Mouse (Mus musculus): ENCODE data around the gene Poc5.

Poc5 gene

DNA sequence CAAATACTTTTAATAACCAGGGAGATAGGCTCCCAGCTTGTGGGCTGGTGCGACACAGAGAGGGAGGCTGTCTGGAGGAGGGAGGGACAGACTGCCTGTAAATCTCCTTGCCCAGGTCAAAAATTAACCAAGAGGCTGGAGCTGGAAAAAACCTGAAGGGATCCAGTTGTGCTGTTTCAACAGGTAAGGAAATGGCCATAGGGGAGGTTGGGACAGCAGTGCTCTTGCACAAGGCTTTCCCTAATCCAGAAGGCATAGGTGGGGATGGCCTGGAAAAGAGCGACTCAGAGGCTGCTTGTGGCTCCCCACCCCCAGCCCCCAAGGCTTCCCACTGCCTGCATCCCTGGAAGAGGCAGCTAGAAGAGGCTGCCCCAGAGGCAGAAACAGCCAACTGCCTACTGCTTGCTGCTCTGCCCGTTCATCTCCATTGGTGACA is 44.3 kb downstream of the Poc5 start:
- no peak for DNase-seq

DNA sequence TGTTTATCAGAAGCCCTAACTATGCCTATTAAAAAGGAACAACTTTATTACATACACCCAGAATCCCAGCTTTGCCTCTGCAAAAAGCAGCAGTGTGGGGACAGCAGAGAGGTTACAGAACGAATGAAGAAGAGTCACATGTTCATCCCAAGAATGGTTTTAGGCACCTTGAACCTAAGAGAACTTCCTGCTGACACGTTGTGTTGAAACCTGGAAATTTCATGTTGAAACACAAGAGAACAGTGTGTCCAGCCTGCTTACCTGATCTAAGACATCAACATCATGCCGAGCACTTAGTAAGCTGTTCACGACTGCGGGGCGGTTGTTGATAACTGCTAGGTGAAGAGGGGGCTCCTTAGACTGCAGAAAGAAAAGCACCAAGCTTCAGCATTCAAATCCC is 44.9 kb downstream of the Poc5 start:
- DNase-seq: no peak

DNA sequence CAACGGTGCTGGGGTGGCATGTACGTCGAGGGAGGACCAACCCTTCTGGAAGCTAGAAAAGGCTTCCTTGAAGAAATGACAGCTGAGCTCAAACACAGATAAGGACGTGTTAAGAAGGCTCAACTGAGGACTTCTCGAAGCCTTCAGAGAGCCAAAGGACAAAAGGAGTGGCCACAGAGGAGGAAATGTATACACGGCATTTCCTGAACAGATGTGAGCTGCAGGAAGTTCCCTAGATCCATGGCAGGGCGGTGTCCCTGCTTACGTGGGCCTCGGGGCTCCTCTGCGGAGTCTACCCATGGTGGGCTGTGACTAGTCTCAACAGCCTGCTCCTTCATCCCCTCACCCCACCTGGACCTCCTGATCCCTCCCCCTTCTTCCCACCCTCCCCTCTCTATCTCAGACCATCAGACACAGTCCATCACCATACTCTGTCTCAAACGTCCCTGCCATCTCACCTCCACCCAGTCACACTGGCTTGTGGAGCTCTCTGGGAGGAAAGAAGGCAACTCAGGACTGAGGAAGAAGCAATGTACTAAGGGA is 45.6 kb downstream of the Poc5 start:
- no peak for DNase-seq

DNA sequence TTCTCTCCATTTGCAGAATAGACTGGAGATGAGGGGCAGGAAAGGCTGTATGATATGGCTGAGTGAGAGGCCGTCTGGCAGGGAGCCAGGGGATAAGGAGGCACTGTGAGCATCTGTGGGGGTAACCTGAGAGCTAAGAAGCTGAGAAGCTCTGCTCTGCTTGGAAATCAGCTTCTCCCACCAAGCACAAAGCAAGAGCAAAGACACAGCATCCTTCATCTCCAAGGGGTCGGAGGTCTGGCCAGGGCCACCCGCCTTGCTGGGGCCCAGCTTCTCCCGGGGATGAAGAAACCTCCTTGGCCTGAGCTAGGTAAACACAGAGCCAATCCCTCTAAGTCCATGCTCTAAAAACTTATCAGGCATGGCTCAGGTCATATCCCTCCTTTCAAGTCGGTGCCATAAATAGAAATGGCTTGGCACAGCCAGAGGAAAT is 46.8 kb downstream of the Poc5 start:
- DNase-seq: peak in 1 of 2 experiments; percentile 27

DNA sequence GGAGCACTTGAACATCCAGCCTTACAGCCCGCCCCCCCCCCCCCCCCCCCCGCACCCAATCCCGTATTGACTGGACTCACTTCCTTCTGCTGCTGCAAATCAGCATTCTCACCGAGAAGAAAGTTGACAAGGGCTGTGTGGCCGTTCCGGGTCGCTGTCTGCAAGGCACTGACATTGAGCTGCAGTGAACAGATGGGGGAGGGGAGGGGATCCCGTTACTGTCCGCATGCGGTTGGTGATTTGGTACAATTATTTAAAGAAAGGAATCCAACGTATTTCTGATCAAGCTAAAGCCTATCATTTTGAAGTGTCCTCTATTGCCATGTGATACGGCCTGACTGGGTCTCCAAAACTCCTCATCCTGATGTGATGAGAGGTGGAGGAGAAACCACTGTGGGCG is 47.7 kb downstream of the Poc5 start:
- DNase-seq: peak in 1 of 2 experiments; percentile 21

DNA sequence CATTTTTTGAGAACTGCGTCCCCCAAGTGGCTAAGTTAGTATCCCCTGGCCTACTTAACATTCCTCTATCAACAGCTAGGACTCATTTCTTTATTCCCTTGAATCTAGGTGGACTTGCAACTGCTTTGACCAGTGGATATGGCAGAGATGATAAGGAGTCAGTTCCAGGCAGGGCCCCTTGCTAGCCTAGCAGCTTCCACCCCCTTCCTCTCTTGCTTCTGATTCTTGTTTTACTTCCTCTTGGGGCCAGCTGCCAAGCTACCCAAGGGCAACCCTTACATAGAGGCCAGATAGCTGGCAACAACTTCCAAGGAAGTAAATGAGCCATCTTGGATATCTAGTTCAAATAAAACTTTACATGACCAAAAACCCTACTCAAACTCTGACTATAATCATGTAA is 48.8 kb downstream of the Poc5 start:
- DNase-seq: no peak

DNA sequence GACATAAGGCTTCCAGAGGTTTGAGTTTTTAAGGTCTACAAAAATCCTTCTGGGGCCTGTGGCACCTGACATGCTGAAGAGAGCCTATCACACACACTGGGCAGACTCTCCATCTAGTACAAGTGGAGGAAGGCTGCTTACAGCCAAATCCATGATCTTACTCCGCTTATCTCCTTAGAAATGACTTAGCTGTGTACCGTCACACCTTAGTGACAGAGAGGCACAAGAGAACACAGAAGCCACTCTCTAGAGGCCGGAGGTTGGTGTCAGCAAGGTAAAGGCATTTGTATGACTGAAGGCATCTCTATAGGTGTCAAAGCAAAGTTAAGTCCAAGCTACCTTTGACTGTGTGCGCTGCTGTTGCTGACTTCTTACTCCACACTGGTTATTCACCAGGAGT is 52.3 kb downstream of the Poc5 start:
- DNase-seq: no peak

DNA sequence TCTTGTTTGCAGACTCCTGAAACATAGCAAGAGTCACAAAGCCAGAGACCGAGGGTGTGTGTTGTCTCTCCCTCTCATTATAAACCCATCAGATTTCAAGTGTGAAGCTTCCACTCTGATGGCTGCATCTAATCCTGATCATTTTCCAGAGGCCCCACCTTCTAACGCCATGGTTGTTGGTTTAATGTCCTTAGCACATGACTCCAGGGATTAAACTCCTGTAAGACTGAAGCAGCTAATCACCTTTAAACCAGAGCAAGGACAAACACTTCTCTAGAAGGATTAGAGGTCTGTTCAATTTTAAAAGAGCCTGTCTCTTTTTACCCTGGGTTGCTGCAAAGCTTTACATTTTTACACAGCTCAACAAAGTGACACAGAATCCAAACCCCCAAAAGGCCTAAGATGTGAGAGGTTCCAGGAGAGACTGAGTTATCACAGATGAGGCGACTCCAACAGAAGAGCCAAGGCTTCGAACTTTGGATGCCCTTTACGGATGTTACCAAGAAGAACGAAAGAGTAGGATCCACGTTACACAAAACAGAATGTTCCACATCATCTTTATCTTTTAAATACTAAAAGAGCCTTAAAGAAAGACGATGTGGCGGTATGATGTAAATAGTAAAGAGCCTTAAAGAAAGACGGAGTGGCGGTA is 62.2 kb downstream of the Poc5 start:
- DNase-seq: no peak

DNA sequence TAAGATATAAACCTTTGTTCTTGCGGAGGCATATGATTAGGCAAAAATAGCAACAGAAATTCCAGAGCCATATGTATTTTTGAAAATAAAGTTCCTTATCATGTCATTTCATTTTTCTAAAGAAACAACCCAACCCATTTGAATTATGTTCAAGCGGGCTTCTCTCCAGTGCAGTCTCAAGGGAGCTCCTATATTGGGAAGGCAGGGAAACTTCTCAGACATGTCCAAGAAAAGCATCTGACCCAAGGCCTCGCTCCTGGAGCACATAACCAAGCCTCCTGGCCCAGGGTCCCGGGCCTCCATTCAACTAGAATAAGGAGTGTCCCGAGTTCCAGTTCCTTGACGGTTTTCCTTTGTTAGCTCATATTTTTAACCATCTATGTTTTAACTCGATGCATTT is 62.8 kb downstream of the Poc5 start:
- no peak for DNase-seq

DNA sequence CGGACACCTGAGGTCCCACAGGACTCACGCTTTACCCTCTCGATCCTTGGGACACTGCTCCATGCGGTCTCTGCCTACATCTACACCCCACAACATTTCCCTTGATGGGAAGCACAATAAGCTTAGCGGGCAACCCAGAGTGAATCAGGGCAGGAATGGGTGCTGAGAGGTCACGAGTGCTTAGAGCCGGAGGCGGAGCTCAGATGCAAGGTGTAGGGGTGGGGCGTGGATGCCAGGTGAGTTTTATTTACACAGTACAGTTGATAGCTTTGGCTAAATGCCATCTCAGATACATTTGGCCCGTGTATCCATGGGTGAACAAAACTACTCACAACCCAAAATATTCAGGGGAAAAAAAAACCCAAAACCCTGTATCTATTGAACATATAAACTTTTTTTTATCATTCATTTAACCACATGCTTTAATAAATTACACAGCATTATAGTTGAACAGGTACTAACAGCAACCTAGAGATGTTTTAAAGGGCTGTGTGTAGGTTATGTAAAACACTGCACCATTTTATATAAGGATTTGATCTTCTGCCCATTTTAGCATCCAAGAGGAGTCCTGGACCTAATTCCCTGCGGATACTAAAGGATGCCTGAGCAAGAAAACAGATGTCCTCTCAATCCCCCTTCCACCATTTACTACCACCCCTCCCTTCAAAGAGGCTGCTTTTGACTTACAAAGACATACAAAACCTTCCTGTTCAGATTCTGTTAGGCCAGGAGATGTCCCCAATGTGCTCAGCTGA is 63.5 kb downstream of the Poc5 start:
- no peak for DNase-seq

DNA sequence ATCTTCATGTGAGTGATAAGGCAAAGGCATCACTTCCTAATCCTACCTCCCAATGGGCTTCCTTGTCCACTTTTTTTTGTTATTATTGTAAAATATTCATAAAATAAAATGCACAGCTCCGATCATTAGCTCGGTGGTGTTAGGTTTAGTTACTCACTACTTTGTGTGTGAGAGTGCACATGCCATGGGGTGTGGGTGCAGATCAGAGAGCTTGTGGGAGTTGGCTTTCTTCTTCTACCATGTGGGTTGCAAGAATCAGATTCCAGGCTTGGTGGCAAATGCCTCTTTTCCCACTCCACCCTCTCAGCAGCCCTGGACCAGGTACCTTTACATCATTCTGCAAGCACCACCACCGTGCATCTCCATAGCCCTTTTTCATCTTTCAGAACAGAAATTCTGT is 64.5 kb downstream of the Poc5 start:
- no peak for DNase-seq

DNA sequence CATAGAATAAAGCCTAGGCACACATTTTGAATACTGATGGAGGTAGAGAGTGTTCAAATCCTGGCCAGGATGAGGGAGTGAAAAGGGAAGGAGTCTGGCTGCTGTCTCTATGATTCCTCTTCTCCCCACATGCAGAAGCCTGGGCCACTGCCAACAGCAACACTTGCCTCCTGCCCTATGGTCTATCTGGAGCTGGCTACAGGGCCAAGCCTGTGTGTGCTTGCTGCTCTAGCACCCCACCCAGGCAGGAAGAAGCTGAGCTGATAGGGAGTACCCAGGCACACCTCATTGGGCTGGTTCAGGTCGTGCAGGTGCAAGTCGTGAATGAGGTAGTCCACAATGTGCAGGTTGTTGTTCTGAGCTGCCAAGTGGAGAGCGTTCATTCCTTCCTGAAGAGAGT is 66.2 kb downstream of the Poc5 start:
- DNase-seq: peak in 1 of 2 experiments; percentile 50

DNA sequence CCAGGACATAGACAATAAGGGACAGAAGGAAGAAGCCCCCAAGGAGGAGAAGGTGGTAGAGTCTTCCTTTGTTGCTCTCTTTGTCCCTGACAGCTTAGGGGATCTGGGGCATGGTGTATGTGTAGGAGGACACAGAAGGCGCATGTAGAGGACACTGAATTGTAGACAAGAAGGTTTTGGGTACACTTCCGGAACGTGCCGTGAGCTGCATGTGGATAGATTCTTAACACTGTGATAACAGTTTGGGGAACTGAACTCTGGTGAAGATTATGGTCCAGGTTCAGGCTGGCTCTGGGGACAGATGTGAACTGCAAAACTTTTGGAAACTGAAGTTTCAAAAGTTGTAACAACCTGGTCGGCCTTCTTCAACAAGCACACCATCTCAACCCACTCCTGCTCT is 69.5 kb downstream of the Poc5 start:
- DNase-seq: no peak

DNA sequence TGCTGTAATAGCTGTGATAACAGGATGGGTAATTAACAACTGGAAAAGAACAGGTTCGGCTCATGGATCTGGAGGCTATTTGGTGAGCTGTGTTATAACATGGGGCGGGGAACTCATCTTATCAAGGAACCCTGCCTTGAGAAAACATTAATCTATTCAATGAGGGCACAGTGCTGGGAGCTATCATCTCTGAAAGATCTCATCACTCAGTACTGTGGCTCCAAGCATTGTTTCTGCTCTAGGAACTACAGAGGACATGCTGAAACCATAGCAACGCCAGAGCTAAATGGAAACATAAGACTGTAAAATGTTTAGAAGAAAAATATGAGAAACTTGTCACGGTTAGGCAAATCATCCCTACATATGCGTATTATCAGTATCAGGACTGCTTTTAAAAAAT is 69.9 kb downstream of the Poc5 start:
- no peak for DNase-seq

DNA sequence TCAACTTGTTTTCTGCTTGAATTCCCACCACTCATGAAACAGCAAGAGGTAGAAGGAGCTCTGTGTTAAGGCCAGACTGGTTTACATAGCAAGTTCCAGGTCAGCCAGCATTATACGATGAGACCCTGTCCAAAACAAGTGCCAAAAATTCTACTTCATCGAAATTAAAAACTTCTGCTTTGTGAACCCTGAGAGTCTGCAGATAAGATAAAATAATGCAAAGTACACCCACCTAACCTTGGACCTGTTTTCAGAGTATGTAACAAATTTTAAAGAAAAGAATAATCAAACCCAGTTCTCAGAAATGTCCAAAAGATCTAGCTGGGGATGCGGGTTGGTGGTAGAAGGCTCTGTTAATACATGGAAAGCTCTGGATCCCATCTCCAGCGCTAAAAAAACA is 70.5 kb downstream of the Poc5 start:
- DNase-seq: no peak

DNA sequence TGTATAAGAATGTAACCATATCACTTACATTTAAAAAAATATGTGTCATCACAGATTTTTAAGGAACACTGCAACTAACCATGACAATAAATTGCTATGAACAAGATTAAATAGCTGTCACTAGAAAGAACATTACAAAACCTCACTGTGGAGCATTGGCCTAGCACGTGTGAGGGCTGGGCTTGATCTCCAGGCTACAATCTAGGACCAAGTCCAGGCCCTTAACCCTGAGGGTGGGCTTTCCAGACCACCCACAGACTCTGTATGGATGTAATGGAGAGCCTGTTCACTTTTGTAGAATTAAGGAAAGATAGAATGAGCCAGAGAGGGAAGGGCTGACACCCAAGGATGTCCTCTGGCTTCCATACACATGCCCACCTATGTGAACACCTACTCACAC is 74.5 kb downstream of the Poc5 start:
- no peak for DNase-seq

DNA sequence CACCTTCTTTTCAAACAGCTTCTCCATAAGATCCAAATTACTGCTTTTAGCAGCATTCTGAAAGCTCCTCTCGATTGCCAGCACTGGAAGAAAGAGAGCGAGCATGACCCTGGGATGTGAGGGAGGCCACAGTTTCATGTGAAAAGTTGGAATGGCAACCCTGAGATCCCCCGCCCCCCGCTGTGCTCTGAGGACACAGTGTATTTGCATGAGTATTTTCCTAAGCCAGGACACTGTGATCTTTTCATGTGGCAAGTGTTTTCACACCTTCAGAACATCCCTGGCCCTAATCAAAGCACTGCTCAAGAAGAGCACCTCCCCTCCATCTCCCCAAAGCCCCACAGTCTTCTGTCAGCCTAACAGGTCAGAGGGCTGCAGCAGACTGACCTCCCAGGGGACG is 77.2 kb downstream of the Poc5 start:
- no peak for DNase-seq
